Mouse (Mus musculus) hindbrain, postnatal 0 days (tissue): ENCODE results near the gene Daam1. TPM values are rescaled to one million over a fixed set of nuclear protein-coding genes. Genes with fewer than 3 reads are reported as not detected.

ENCODE experiments used
- ATAC-seq: fragments of 200-750 bp; cut with Nextera tagmentation; 2 replicates; pipeline ENCODE4 v1.8.0; 2017; ENCODE audit warnings: mild to moderate bottlenecking, moderate TSS enrichment, moderate library complexity
- DNase-seq: peaks from one replicate; pipeline ENCODE4 v3.0.0-alpha.2; 2015; ENCODE audit warnings: low spot score
- H3K27ac ChIP-seq: fragments of 300-500 bp; sonication (generic); 2 replicates; pipeline ENCODE4 v1.5.1; 2014; ENCODE audit warnings: mild to moderate bottlenecking
- H3K27me3 ChIP-seq: fragments of 300-500 bp; sonication (generic); 2 replicates; pipeline ENCODE4 v1.6.1; 2014; ENCODE audit warnings: low read length, mixed read lengths; ENCODE audit not compliant: insufficient read depth
- H3K36me3 ChIP-seq: fragments of 300-500 bp; sonication (generic); 2 replicates; pipeline ENCODE4 v1.6.1; 2014; ENCODE audit warnings: low read length, mixed read lengths; ENCODE audit not compliant: insufficient read depth
- H3K4me1 ChIP-seq: fragments of 300-500 bp; sonication (generic); 2 replicates; pipeline ENCODE4 v1.6.1; 2014; ENCODE audit warnings: antibody characterized with exemption, low read length, mixed read lengths; ENCODE audit not compliant: insufficient read depth
- H3K4me2 ChIP-seq: fragments of 300-500 bp; sonication (generic); 2 replicates; pipeline ENCODE4 v1.6.1; 2014; ENCODE audit warnings: low read depth, mild to moderate bottlenecking, low read length, moderate library complexity, mixed read lengths
- H3K4me3 ChIP-seq: fragments of 300-500 bp; sonication (generic); 2 replicates; pipeline ENCODE4 v1.5.1; 2014; ENCODE audit warnings: low read length
- H3K9ac ChIP-seq: fragments of 300-500 bp; sonication (generic); replicated peaks from 2 replicates; pipeline ENCODE4 v1.6.1; 2014; ENCODE audit warnings: mild to moderate bottlenecking, low read length, moderate library complexity, mixed read lengths
- H3K9me3 ChIP-seq: fragments of 300-500 bp; sonication (generic); 2 replicates; pipeline ENCODE4 v1.6.1; 2016; ENCODE audit warnings: low read length, mixed read lengths
- CTCF ChIP-seq: IDR thresholded peaks from 2 replicates; pipeline ENCODE4 v1.5.1; 2016; ENCODE audit warnings: antibody characterized with exemption, control low read depth, low read depth
- WGBS: fragments of 180-500 bp; shearing (Covaris S2); extraction: QIAGEN DNeasy Blood & Tissue Kit; methylation state at CpG from one replicate; pipeline ENCODE4 v1.1.7; 2014; 5-methylcytosine and 5-hydroxymethylcytosine counted together
- polyA plus RNA-seq: library from polyadenylated mRNA; unstranded; fragments of >200 nt; fragmentation: Nextera tagmentation; extraction: Ambion mirVana; gene quantifications from 2 replicates; pipeline ENCODE4 v1.2.1, GENCODE M21; 2015
- total RNA-seq: library from RNA; depleted of rRNA; stranded (reverse); fragments of >200 nt; gene quantifications from 2 replicates; pipeline ENCODE4 v1.2.3, GENCODE M21; 2014

Gene Daam1
- total and polyA plus RNA-seq, 2 experiments from 2014 or later, result 21.9 to 46.8 TPM

DNA sequence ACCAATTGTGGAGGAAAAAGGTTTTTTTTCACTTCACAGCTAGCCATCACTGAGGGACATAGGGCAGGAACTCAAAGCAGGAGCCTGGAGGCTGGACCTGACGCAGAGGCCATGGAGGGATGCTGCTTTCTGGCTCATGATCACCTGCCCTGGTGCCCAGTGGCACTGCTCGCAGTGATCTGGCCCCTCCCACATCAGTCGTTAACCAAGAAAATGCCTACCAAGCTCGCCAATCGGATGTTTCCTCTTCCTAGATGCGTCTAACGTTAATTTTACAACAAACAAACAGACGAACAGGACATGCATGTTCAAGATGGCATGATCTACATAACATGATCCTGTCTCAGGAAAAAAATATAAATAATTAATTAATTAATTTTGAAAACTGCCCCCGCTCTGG is 17.6 kb upstream of the Daam1 start:
- DNase-seq (no peak), ATAC-seq (no peak)
- Histone ChIP-seq H3K27me3 (no peaks in the 10 kb centered on the region), H3K27ac (no peak overlapping the region), H3K36me3 (no peaks in the 10 kb centered on the region), H3K4me3 (no peak overlapping the region), H3K4me2 (no peak overlapping the region), H3K9ac (no peak overlapping the region), H3K9me3 (no peaks in the 10 kb centered on the region), H3K4me1 (no peaks in the 10 kb centered on the region)
- no peak for TF ChIP-seq CTCF
- WGBS, result 89% methylated on average over 9 of the region's 9 CpGs

DNA sequence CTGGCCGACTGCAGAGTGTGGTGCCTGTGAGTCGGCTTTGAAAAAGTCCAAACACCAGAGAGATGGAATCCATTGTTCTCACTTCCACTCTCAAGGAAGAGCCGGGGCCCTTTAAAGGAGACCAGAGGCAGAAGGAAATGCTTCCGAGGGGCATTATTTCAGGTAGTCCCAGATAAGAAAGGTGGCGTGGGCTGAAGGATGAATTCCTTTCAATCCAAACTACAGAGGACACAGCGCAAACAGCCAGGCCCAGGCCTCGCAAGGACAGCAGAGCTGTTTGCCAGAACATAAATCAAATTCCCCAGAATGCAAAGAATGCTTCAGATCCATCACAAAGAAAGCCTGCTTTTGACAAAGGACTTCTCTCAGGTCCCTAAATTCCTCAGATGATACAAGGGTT is 17.1 kb upstream of the Daam1 start:
- WGBS, result 35% methylated on average over 7 of the region's 7 CpGs
- TF ChIP-seq CTCF, result no peak
- no peaks in the 10 kb centered on the region for H3K9me3 ChIP-seq
- H3K4me2 ChIP-seq, result no peak overlapping the region
- H3K27ac ChIP-seq, result no peak overlapping the region
- no peaks in the 10 kb centered on the region for H3K27me3 ChIP-seq
- H3K36me3 ChIP-seq, result no peaks in the 10 kb centered on the region
- H3K4me1 ChIP-seq, result no peaks in the 10 kb centered on the region
- ATAC-seq (no peak), DNase-seq (no peak)
- H3K4me3 ChIP-seq, result no peak overlapping the region
- H3K9ac ChIP-seq, result no peak overlapping the region

DNA sequence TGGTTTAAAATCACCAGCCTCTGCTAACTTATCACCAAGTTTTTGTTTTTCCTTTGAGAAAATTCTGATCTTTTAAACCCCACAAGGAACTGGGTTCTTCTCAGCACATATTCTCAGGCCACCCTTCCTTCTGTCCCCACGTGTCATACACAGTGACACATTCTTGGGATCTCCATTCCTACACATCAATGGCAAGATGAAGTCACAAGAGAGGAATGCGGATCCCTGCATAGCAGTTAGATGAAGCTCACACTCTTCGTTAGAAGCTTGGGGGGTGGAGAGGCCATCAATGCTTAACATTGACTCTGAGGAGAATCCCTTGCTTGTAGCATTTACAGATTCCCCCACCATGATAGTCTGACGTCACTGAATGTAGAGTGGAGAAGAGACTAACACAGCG is 10.8 kb upstream of the Daam1 start:
- no peak for TF ChIP-seq CTCF
- no peaks in the 10 kb centered on the region for H3K4me1 ChIP-seq
- no peak for DNase-seq
- no peak overlapping the region for H3K9ac ChIP-seq
- no peaks in the 10 kb centered on the region for H3K27me3 ChIP-seq
- H3K36me3 ChIP-seq, result no peaks in the 10 kb centered on the region
- 75% methylated on average over 5 of the region's 5 CpGs for WGBS
- no peak overlapping the region for H3K27ac ChIP-seq
- H3K4me2 ChIP-seq, result no peak overlapping the region
- no peak for ATAC-seq
- no peaks in the 10 kb centered on the region for H3K9me3 ChIP-seq
- no peak overlapping the region for H3K4me3 ChIP-seq

DNA sequence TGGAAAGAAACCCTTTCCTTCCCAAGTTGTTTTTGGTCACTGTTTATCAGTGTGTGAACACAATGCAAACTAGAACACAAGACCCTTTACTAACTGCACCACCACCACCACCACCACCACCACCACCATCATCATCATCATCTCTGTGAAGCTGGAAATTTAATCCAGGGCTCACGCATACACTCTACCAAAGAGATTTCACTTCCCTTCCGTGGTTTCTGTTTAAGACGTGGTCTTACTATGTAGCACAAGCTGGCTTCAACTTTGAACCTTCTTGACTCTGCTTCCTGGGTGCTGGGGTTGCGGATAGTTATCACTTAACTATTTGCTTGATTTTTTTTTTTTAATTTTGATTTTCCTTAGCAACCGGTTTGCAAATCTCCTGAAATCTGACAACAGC is 9.6 kb upstream of the Daam1 start:
- no peak for TF ChIP-seq CTCF
- H3K9me3 ChIP-seq, result no peaks in the 10 kb centered on the region
- H3K4me2 ChIP-seq, result no peak overlapping the region
- ATAC-seq (no peak), DNase-seq (no peak)
- no peak overlapping the region for H3K9ac ChIP-seq
- no peaks in the 10 kb centered on the region for H3K36me3 ChIP-seq
- no peak overlapping the region for H3K4me3 ChIP-seq
- H3K27ac ChIP-seq, result no peak overlapping the region
- WGBS, result 95% methylated on average over 5 of the region's 5 CpGs
- H3K4me1 ChIP-seq, result no peaks in the 10 kb centered on the region
- H3K27me3 ChIP-seq, result no peaks in the 10 kb centered on the region

DNA sequence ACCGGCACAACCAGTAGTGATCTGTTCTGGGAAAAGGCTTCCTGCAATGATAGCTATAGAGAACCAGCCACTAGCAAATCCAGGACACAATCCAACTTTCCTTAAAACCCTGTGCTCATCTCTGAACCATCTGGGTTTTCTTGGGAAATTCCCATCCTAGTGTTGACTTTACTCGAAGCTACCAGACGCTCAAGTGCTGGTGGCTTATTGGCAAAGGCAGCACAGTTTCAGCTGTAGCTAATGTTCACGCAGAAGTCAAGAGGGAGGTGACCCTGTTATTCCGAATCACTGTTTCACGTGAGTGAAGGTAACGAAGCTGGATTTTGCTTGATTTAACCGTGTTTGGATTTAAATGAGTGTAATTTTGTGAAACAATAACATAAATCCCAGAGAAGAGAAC is 9.1 kb upstream of the Daam1 start:
- no peak overlapping the region for H3K27ac ChIP-seq
- TF ChIP-seq CTCF, result no peak
- no peaks in the 10 kb centered on the region for H3K4me1 ChIP-seq
- DNase-seq, result no peak
- no peak overlapping the region for H3K9ac ChIP-seq
- no peaks in the 10 kb centered on the region for H3K9me3 ChIP-seq
- H3K4me2 ChIP-seq, result no peak overlapping the region
- no peak overlapping the region for H3K4me3 ChIP-seq
- no peaks in the 10 kb centered on the region for H3K36me3 ChIP-seq
- no peaks in the 10 kb centered on the region for H3K27me3 ChIP-seq
- 75% methylated on average over 8 of the region's 8 CpGs for WGBS
- ATAC-seq, result no peak

DNA sequence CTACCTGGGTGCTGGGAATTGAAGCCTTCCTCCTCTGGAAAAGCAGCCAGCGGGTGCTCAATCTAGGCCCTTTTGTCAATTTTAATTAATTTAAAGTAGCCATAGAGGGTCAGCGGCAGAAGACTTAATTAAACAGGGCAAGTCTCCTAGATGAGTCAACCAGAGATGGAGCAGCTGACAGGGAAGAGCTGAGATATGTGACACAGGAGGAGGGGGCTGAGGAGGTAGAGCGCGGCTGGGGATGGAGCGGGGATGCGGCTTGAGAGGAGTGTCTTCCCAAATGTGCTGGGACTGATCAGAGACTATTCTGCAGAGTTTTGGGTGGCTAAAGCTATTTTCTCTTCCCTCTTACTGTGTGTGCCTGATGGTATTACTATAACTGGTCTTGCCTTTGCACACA is 6.0 kb upstream of the Daam1 start:
- no peaks in the 10 kb centered on the region for H3K4me1 ChIP-seq
- no peaks in the 10 kb centered on the region for H3K9me3 ChIP-seq
- no peaks in the 10 kb centered on the region for H3K27me3 ChIP-seq
- H3K9ac ChIP-seq, result no peak overlapping the region
- no peak overlapping the region for H3K27ac ChIP-seq
- TF ChIP-seq CTCF, result no peak
- ATAC-seq (no peak), DNase-seq (no peak)
- no peak overlapping the region for H3K4me2 ChIP-seq
- WGBS, result 79% methylated on average over 6 of the region's 6 CpGs
- H3K4me3 ChIP-seq, result no peak overlapping the region
- no peaks in the 10 kb centered on the region for H3K36me3 ChIP-seq

DNA sequence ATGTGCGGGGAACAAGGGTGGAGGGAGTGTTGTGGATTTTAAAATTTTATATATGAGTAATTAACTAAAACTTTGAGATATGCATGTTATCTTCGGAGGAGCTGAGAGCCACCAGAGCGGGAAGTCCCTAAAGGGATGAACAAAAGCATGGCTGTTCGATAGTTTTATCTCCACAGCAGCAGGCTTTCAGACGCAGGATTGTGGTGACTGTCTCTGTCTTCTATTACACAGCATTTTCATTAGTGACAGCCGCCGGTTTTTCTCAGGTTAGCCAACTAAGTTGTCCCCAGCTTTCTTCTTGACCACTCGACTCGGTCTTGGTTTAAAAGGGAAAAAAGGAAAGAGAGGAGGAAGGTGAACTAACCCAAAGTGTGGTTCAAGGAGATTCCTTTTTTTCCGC is 739 bp upstream of the Daam1 start:
- Histone ChIP-seq H3K36me3 (no peaks in the 10 kb centered on the region), H3K4me3 (peak overlapping the region; percentile 81), H3K27me3 (no peaks in the 10 kb centered on the region), H3K9ac (peak overlapping the region; percentile 53), H3K4me2 (peak overlapping the region; percentile 80), H3K4me1 (peaks cover 6% of the 10 kb centered on the region; the same call in 1 of the 2 replicates), H3K27ac (peak overlapping the region; percentile 59), H3K9me3 (no peaks in the 10 kb centered on the region)
- DNase-seq, result peak; percentile 32
- no peak for ATAC-seq
- WGBS, result 12% methylated on average over 10 of the region's 10 CpGs
- no peak for TF ChIP-seq CTCF
